Mouse (Mus musculus): Measurements from ENCODE around the gene Ppp4r1. TPM values are rescaled to one million over a fixed set of nuclear protein-coding genes. Genes with fewer than 3 reads are reported as not detected.
A peak's percentile ranks its signal among the peaks of the same experiment; 100 is the strongest.

The Ppp4r1 gene
- polyA plus RNA-seq, 1 experiment, result not detected

DNA sequence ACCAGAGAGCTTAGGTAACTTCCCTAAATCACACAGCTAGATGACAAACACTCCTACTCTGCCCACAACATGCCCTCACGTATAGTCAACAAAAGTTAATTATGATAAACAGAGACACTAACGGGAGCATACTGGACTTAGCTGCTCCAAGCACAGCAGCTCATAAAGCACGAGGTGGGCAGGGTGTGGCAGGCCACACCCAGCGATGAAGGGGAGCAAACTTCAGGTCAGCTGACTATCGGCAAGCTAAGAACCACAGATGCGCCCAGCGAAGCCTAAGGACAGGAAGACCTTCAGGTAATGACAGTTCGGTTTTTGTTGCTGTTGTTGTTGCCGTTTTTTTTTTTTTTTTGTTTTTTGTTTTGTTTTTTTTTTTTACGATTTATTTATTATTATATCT lies 87.3 kb downstream of the Ppp4r1 start:
- WGBS, result 85% methylated on average over 10 of the region's 10 CpGs
- Histone ChIP-seq H3K4me1 (ENCODE audit: control insufficient read depth, insufficient read depth, low read length) (peaks cover 12% of the 10 kb centered on the region), H3K27ac (ENCODE audit: insufficient read depth, low read depth, low read length) (no peak overlapping the region), H3K4me3 (ENCODE audit: insufficient read depth, low read depth, low read length) (no peak overlapping the region)
- no peak for TF ChIP-seq CTCF (IDR thresholded peaks at IDR 0.05; ENCODE audit: insufficient read depth, low read depth, low read length)
- TF ChIP-seq POLR2A (IDR thresholded peaks at IDR 0.05; ENCODE audit: insufficient read depth, low read depth, low read length), result no peak

DNA sequence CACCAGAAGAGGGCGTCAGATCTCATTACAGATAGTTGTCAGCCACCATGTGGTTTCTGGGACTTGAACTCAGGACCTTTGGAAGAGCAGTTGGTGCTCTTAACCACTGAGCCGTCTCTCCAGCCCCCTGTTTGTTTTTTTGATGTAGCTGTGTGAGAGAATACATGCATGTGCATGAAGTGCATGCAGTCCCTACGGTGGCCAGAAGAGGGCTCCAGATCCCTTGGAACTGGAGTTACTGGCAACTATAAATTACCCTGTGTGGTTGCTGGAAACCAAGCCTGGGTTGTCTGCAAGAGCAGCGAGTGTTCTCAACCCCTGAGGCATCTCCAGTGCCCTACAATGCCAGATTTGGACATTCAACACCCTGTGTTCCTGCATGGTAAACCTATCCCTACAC lies 87.8 kb downstream of the Ppp4r1 start:
- Histone ChIP-seq H3K27ac (ENCODE audit: insufficient read depth, low read depth, low read length) (no peak overlapping the region), H3K4me1 (ENCODE audit: control insufficient read depth, insufficient read depth, low read length) (peaks cover 12% of the 10 kb centered on the region), H3K4me3 (ENCODE audit: insufficient read depth, low read depth, low read length) (no peak overlapping the region)
- 41% methylated on average over 4 of the region's 4 CpGs for WGBS
- no peak for TF ChIP-seq POLR2A (IDR thresholded peaks at IDR 0.05; ENCODE audit: insufficient read depth, low read depth, low read length)
- 0 out of 2 replicates have a peak, but pooled peaks have one; percentile 20 for TF ChIP-seq CTCF (IDR thresholded peaks at IDR 0.05; ENCODE audit: insufficient read depth, low read depth, low read length)

DNA sequence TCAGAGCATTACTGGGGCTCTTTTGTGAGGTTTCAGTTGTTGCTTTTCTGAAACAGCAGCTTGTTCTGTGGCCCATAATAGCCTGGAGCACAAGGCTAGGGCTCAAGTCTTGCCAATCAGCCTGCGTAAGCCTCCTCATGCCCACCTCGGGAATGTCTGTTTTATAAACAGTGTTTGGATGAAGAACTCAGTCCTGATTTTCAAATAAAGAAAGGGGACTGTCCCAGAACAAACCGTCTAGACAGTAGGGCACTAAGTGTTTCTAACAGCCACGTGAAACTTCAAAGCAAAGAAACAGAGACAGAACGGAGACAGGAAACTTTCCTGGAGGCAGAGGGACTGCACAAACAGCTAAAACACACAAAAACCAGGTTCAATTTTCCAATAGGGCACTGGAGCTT lies 89.3 kb downstream of the Ppp4r1 start:
- Histone ChIP-seq H3K4me1 (ENCODE audit: control insufficient read depth, insufficient read depth, low read length) (peaks cover 12% of the 10 kb centered on the region), H3K27ac (ENCODE audit: insufficient read depth, low read depth, low read length) (0 out of 2 replicates have a peak overlapping the region, but pooled peaks have one; percentile 4), H3K4me3 (ENCODE audit: insufficient read depth, low read depth, low read length) (no peak overlapping the region)
- 27% methylated on average over 5 of the region's 5 CpGs for WGBS
- TF ChIP-seq POLR2A (IDR thresholded peaks at IDR 0.05; ENCODE audit: insufficient read depth, low read depth, low read length) (no peak), CTCF (IDR thresholded peaks at IDR 0.05; ENCODE audit: insufficient read depth, low read depth, low read length) (no peak)

DNA sequence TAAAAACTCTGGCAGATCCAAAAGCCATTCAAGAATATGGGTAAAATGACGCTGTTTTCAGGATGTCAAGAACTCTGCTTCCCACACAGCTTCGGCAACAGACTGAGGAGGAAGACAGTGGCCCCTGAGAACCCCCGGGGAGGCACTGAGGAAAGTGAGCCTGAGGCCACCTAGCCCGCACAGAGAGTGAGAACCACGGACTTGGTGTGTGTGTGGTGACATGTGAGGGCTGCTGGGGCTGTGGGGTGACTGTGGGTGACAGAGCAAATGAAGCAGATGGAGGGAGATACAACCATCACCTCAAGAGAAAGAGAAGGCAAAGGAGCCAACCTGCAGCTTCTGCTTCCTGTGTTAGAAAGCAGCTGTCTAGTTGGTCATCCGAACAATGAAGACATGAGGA lies 89.7 kb downstream of the Ppp4r1 start:
- H3K27ac ChIP-seq (ENCODE audit: insufficient read depth, low read depth, low read length), result 0 out of 2 replicates have a peak overlapping the region, but pooled peaks have one; percentile 4
- H3K4me3 ChIP-seq (ENCODE audit: insufficient read depth, low read depth, low read length), result no peak overlapping the region
- no peak for TF ChIP-seq POLR2A (IDR thresholded peaks at IDR 0.05; ENCODE audit: insufficient read depth, low read depth, low read length)
- no peak for TF ChIP-seq CTCF (IDR thresholded peaks at IDR 0.05; ENCODE audit: insufficient read depth, low read depth, low read length)
- peaks cover 12% of the 10 kb centered on the region for H3K4me1 ChIP-seq (ENCODE audit: control insufficient read depth, insufficient read depth, low read length)
- 62% methylated on average over 6 of the region's 6 CpGs for WGBS

DNA sequence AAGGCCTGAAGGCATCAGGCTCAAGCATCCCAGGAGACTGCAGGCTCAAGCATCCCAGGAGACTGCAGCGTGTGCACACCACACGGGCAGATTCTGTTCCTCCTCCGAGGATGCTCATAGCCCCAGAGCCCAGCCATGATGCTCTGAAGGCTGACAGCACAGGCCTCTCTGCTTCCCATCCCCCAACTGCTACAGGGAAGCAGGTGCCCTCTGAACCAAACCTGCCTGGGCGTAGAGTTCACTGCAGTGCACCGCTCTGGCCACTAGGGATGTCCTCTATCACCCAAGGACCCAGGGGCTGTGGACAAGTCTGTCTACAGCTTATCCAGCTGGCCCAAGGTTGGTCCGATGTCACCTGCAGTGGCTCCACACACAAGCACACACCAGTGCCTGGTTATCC lies 90.3 kb downstream of the Ppp4r1 start:
- WGBS, result 56% methylated on average over 6 of the region's 6 CpGs
- Histone ChIP-seq H3K4me3 (ENCODE audit: insufficient read depth, low read depth, low read length) (no peak overlapping the region), H3K27ac (ENCODE audit: insufficient read depth, low read depth, low read length) (peak overlapping the region; percentile 0; the same call in 1 of the 2 replicates), H3K4me1 (ENCODE audit: control insufficient read depth, insufficient read depth, low read length) (peaks cover 12% of the 10 kb centered on the region)
- no peak for TF ChIP-seq CTCF (IDR thresholded peaks at IDR 0.05; ENCODE audit: insufficient read depth, low read depth, low read length)
- no peak for TF ChIP-seq POLR2A (IDR thresholded peaks at IDR 0.05; ENCODE audit: insufficient read depth, low read depth, low read length)

DNA sequence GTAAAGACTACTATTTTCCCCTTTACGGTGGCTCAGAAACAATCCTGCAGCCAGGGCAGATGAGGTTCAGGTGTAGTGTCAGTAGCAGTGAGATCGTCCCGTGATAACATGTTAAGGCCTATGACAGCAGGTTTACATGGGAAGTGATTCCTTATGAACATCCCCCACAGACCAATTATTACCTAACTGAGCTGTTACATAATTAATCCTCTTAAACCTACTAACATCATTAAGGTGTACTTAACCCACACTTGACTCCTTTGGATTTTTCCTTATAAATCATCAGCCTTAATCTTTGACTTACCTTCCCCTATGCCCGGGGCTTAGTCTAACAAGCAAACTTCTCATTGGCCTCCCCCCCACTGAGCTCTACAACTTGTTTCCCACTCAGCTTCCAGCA lies 90.8 kb downstream of the Ppp4r1 start:
- 87% methylated on average over 4 of the region's 4 CpGs for WGBS
- peaks cover 12% of the 10 kb centered on the region for H3K4me1 ChIP-seq (ENCODE audit: control insufficient read depth, insufficient read depth, low read length)
- no peak overlapping the region for H3K4me3 ChIP-seq (ENCODE audit: insufficient read depth, low read depth, low read length)
- no peak overlapping the region for H3K27ac ChIP-seq (ENCODE audit: insufficient read depth, low read depth, low read length)
- TF ChIP-seq CTCF (IDR thresholded peaks at IDR 0.05; ENCODE audit: insufficient read depth, low read depth, low read length) (no peak), POLR2A (IDR thresholded peaks at IDR 0.05; ENCODE audit: insufficient read depth, low read depth, low read length) (no peak)

DNA sequence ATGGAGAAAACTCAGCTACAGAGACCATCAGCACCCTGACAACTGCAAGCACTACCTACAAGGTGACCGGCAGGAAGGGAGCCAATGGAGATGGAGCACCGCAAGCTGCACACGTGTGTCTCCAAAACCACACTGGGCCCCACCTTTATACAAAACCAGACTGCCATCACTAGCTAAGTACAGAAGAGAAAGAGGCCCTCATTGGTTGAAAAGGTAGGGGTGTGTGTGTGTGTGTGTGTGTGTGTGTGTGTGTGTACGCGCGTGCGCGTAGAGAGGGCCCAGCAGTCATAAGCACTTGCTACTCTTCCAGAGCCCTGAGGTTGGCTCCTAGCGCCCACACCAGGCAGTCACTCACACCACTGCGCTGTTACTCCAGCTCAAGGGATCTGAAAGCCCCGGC lies 91.5 kb downstream of the Ppp4r1 start:
- TF ChIP-seq POLR2A (IDR thresholded peaks at IDR 0.05; ENCODE audit: insufficient read depth, low read depth, low read length) (no peak), CTCF (IDR thresholded peaks at IDR 0.05; ENCODE audit: insufficient read depth, low read depth, low read length) (no peak)
- no peak overlapping the region for H3K4me3 ChIP-seq (ENCODE audit: insufficient read depth, low read depth, low read length)
- WGBS, result 95% methylated on average over 11 of the region's 11 CpGs
- H3K27ac ChIP-seq (ENCODE audit: insufficient read depth, low read depth, low read length), result no peak overlapping the region
- peaks cover 12% of the 10 kb centered on the region for H3K4me1 ChIP-seq (ENCODE audit: control insufficient read depth, insufficient read depth, low read length)

DNA sequence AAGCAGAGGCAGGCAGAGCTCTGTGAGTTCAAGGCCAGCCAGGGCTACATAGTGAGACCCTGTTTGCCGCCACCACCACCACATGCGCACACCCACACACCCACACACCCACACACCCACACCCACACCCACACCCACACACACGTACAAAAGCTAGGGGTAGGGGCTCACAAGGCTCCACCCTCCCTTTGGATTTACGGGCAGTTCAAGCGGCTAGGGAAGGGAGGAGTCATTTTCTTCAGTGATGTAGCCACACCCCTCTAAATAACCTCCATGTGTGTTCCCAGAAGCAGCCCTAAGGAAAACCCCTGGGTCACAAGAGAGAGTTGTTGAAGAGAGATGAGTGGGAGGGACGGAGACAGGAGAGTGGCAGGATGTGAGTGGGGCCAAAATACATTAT lies 94.7 kb downstream of the Ppp4r1 start:
- Histone ChIP-seq H3K27ac (ENCODE audit: insufficient read depth, low read depth, low read length) (no peak overlapping the region), H3K4me1 (ENCODE audit: control insufficient read depth, insufficient read depth, low read length) (peaks cover 11% of the 10 kb centered on the region), H3K4me3 (ENCODE audit: insufficient read depth, low read depth, low read length) (no peak overlapping the region)
- TF ChIP-seq POLR2A (IDR thresholded peaks at IDR 0.05; ENCODE audit: insufficient read depth, low read depth, low read length) (no peak), CTCF (IDR thresholded peaks at IDR 0.05; ENCODE audit: insufficient read depth, low read depth, low read length) (no peak)
- WGBS, result 81% methylated on average over 6 of the region's 6 CpGs

DNA sequence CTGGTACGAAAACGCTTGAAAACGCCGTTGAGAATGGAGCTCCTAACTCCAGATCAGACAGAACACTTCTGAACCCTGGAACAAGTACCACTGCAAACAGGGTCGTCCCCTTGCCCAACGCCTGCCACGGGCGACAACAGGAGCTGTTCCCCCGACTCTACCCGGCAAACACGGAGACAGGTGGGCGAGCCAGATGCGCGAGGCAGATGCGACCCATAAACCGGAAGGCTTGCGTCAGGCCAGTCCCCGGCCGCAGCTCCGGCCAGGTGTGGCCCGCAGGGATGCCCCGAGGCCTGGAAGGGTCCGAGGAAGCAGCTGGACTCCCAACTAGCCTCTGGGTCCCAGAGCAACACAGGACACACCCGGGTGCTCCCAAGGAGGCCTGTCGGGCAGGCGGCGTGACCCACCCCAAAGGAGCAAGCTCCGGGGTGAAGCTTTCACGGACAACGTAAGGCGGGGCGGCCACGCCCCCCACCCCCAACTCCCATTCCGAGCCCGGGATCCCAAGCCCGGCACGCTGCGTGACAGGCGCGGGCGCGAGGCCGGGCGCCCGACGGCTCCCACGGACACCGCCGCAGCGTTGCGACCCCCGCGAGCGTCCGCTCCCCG lies 101.8 kb downstream of the Ppp4r1 start:
- H3K4me3 ChIP-seq (ENCODE audit: insufficient read depth, low read depth, low read length), result peak overlapping the region; percentile 82
- 0 out of 2 replicates have a peak, but pooled peaks cover 2% of the 10 kb centered on the region for H3K4me1 ChIP-seq (ENCODE audit: control insufficient read depth, insufficient read depth, low read length)
- peak overlapping the region; percentile 54; the same call in 1 of the 2 replicates for H3K27ac ChIP-seq (ENCODE audit: insufficient read depth, low read depth, low read length)
- no peak for TF ChIP-seq POLR2A (IDR thresholded peaks at IDR 0.05; ENCODE audit: insufficient read depth, low read depth, low read length)
- no peak for TF ChIP-seq CTCF (IDR thresholded peaks at IDR 0.05; ENCODE audit: insufficient read depth, low read depth, low read length)
- WGBS, result under 1% methylated on average over 55 of the region's 56 CpGs
